Mouse (Mus musculus) right cerebral cortex, adult 18-20 months (tissue): ENCODE measurements around the gene Zfp9.

ENCODE experiments used
- DNase-seq: peaks from one replicate; pipeline ENCODE4 v3.0.0; 2022; ENCODE audit warnings: mixed read lengths

Gene Zfp9

DNA sequence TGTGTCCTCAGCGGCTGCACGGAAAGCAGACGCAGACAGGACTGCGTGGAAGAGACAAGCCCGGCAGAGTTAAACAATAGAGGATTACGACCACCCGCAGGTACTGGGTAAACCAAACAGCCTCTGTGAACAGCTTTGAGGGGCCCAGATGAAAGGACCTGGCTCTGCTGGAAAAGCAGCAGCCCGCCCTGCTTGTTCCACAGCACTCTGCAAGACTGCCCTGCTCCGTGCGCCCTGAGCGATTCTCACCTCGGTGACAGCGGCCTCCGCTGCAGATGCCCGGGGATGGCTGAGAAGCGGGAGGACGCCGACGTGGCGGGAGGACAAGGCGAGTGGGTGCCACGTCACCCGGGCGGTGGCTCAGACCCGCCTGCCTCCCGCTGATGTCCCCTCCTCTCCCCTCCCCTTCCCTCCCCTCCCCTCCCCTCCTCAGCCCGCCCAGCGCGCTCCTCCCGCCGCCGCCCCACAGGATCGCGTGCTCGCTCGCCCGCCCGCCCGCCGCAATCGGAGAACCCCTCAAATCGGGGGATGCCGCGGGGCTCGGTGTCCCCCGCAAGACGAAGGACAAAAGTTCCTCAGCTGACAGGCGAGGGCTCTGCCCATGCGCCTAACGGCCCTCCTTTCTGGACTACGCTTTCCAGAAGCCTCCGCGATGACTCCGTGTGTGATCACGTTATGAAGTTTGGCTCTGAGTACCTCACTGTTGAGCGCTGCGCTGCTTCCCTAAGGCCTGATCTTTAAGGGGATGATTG is at the start of gene Zfp9:
TSS of gene Zfp9 (minus strand) at position 364 of the 752 bp plus-strand sequence.
- DNase-seq = peak; percentile 93

- no peak for DNase-seq
Observed at GRCm38 (mm10) chr6:118520668-118521067, 41.5 kb upstream of the Zfp9 start.

- no peak for DNase-seq
Observed at GRCm38 (mm10) chr6:118513335-118514012, 34.4 kb upstream of the Zfp9 start.

- DNase-seq = no peak
Observed at GRCm38 (mm10) chr6:118499010-118499409, 19.9 kb upstream of the Zfp9 start.

- DNase-seq = no peak
Observed at GRCm38 (mm10) chr6:118482125-118482524, 3.0 kb upstream of the Zfp9 start.

GRCm38 (mm10) chr6:118477875-118478785 is 990 bp downstream of the Zfp9 start:
- no peak for DNase-seq

GRCm38 (mm10) chr6:118462069-118462705 is 16.9 kb downstream of the Zfp9 start:
- no peak for DNase-seq

DNA sequence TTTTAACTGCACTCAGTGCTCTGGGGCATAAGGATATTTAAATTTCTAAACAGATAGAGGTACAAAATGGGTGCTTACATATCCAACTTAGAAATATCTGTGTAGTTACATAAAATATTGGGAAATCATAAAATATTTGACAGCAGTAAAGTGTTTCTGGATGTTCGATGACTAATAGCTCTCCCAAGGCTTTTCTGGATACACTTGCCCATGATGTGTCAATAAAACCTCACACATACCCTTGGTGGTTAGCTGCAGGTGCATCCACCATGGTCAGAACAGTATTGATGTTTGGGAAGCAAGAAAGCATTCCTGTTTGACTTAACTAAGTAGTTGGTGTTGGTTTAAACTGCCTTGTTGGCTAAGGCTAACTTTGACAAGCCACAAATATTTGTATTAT is 21.4 kb downstream of the Zfp9 start:
- DNase-seq = no peak

- peak; percentile 97 for DNase-seq
Observed at GRCm38 (mm10) chr6:118455042-118455631, 24.0 kb downstream of the Zfp9 start, which contains the start of gene Zfp248. Gene Zfp248, minus strand, starts transcription at chr6:118455528.

- DNase-seq = peak; percentile 26
Observed at GRCm38 (mm10) chr6:118454452-118454851, 24.7 kb downstream of the Zfp9 start.

GRCm38 (mm10) chr6:118431502-118431901 is 47.6 kb downstream of the Zfp9 start:
- no peak for DNase-seq

GRCm38 (mm10) chr6:118426666-118427065 is 52.5 kb downstream of the Zfp9 start:
- no peak for DNase-seq

- DNase-seq = peak; percentile 96
Observed at GRCm38 (mm10) chr6:118419050-118419920, 59.8 kb downstream of the Zfp9 start, which contains the start of gene Bms1. Gene Bms1, minus strand, starts transcription at chr6:118419474.
